Mouse (Mus musculus): ENCODE measurements at regions not wholly inside any gene's neighbourhood (a gene's known extent, or its start where the extent isn't known, plus 50 kb on each side); places are given as distances from the start of the nearest gene placed in this dataset.

GRCm38 (mm10) chr4:70844742-70845141 is 309.9 kb upstream of the Megf9 start:
- no peak for DNase-seq (ENCODE audit: low read depth, low spot score)

- DNase-seq (ENCODE audit: low read depth, low spot score): no peak
These were observed 276.1 kb upstream of the Megf9 start for GRCm38 (mm10) chr4:70810956-70811316.

- no peak for DNase-seq (ENCODE audit: low read depth, low spot score)
These were observed 275.6 kb upstream of the Megf9 start for GRCm38 (mm10) chr4:70810311-70810955.

- peak; percentile 55 for DNase-seq (ENCODE audit: low read depth, low spot score)
These were observed 270.1 kb upstream of the Megf9 start for GRCm38 (mm10) chr4:70804925-70805342.

GRCm38 (mm10) chr4:70798483-70798882 is 263.7 kb upstream of the Megf9 start:
- no peak for DNase-seq (ENCODE audit: low read depth, low spot score)

GRCm38 (mm10) chr4:70797935-70798334 is 263.1 kb upstream of the Megf9 start:
- DNase-seq (ENCODE audit: low read depth, low spot score): no peak

- no peak for DNase-seq (ENCODE audit: low read depth, low spot score)
These were observed 248.7 kb upstream of the Megf9 start for GRCm38 (mm10) chr4:70783487-70783886.

- no peak for DNase-seq (ENCODE audit: low read depth, low spot score)
These were observed 246.8 kb upstream of the Megf9 start for GRCm38 (mm10) chr4:70781591-70781990.

GRCm38 (mm10) chr4:70776273-70776672 is 241.5 kb upstream of the Megf9 start:
- no peak for DNase-seq (ENCODE audit: low read depth, low spot score)

GRCm38 (mm10) chr4:70743425-70743824 is 208.6 kb upstream of the Megf9 start:
- peak; percentile 62 for DNase-seq (ENCODE audit: low read depth, low spot score)

- DNase-seq (ENCODE audit: low read depth, low spot score): no peak
These were observed 207.2 kb upstream of the Megf9 start for GRCm38 (mm10) chr4:70742002-70742401.

GRCm38 (mm10) chr4:70741121-70741520 is 206.3 kb upstream of the Megf9 start:
- DNase-seq (ENCODE audit: low read depth, low spot score): no peak

GRCm38 (mm10) chr4:70709126-70709689 is 174.4 kb upstream of the Megf9 start:
- DNase-seq (ENCODE audit: low read depth, low spot score): no peak

- no peak for DNase-seq (ENCODE audit: low read depth, low spot score)
These were observed 170.4 kb upstream of the Megf9 start for GRCm38 (mm10) chr4:70705128-70705752.

- DNase-seq (ENCODE audit: low read depth, low spot score): peak; percentile 50
These were observed 166.1 kb upstream of the Megf9 start for GRCm38 (mm10) chr4:70700894-70701293.

- DNase-seq (ENCODE audit: low read depth, low spot score): no peak
These were observed 129.4 kb upstream of the Megf9 start for GRCm38 (mm10) chr4:70664181-70664580.

GRCm38 (mm10) chr4:70621431-70621837 is 86.6 kb upstream of the Megf9 start:
- peak; percentile 46 for DNase-seq (ENCODE audit: low read depth, low spot score)

- DNase-seq (ENCODE audit: low read depth, low spot score): peak; percentile 79
These were observed 85.0 kb upstream of the Megf9 start for GRCm38 (mm10) chr4:70619636-70620287.

GRCm38 (mm10) chr4:70615794-70616193 is 81.0 kb upstream of the Megf9 start:
- no peak for DNase-seq (ENCODE audit: low read depth, low spot score)

GRCm38 (mm10) chr4:70614411-70614810 is 79.6 kb upstream of the Megf9 start:
- DNase-seq (ENCODE audit: low read depth, low spot score): no peak

- peak; percentile 51 for DNase-seq (ENCODE audit: low read depth, low spot score)
These were observed 68.5 kb upstream of the Megf9 start for GRCm38 (mm10) chr4:70603209-70603852.

- DNase-seq (ENCODE audit: low read depth, low spot score): no peak
These were observed 66.5 kb upstream of the Megf9 start for GRCm38 (mm10) chr4:70601301-70601700.

Measured in telencephalon, adult 2 months (tissue).